Comparison of ENCODE assay signal across 24 mouse cellular contexts in genomic region chr1:56813506-56813905, GRCm38 (mm10).
DNase-seq lines count a peak whose midpoint lies in the region; ATAC-seq lines count a peak whose summit lies in the region.
"Had no signal": no experiment of that assay in that cellular context is flagged by ENCODE, and none has a peak within 500 bp of the region (broad histone marks: within the 10 kb centered on the region; RNA-seq: fewer than 3 reads in every experiment).

No protein-coding gene starts in this region.

- DNase-seq in kidney, adult 18-20 months: peak; percentile 32
- peak; percentile 35 to 53 for DNase-seq in kidney, adult 8-10 months
- DNase-seq in kidney, postnatal 14 days: no peak
- peak; percentile 23 to 63 for DNase-seq in kidney, postnatal 25 days
- peak; percentile 34 to 40 for DNase-seq in kidney, postnatal 36 days
- DNase-seq in cerebellum, adult 8-10 months: no peak
- DNase-seq: adrenal gland, adult 8-10 months; adrenal gland, postnatal 14 days; adrenal gland, postnatal 36 days; cerebellum, adult 11-12 months; cerebellum, adult 2 months; cerebellum, adult 9-11 months; cerebellum, postnatal 14 days; cerebellum, postnatal 36 days; embryo, embryonic 11 days had no signal

- H3K4me1 ChIP-seq in kidney, embryonic 14.5 days (ENCODE audit: control insufficient read depth, insufficient read depth, low read length): no peaks in the 10 kb centered on the region
- no peaks in the 10 kb centered on the region for H3K4me1 ChIP-seq in kidney, embryonic 15.5 days
- H3K4me1 ChIP-seq: embryonic facial prominence, embryonic 15.5 days; forebrain, embryonic 10.5 days; forebrain, embryonic 12.5 days had no signal

- no peak overlapping the region for H3K4me2 ChIP-seq in kidney, embryonic 14.5 days (replicated peaks; ENCODE audit: low read depth, low read length)
- no peak overlapping the region for H3K4me2 ChIP-seq in kidney, embryonic 15.5 days
- H3K4me2 ChIP-seq: embryonic facial prominence, embryonic 13.5 days; embryonic facial prominence, embryonic 15.5 days; forebrain, embryonic 12.5 days had no signal

- H3K4me3 ChIP-seq in kidney, embryonic 14.5 days (ENCODE audit: low read length): no peak overlapping the region
- no peak overlapping the region for H3K4me3 ChIP-seq in kidney, embryonic 15.5 days (replicated peaks)
- H3K4me3 ChIP-seq: embryonic facial prominence, embryonic 13.5 days; embryonic facial prominence, embryonic 15.5 days; erythroblast, embryonic 14.5 days; forebrain, embryonic 10.5 days; forebrain, embryonic 12.5 days had no signal

- H3K36me3 ChIP-seq in kidney, embryonic 14.5 days (ENCODE audit: control insufficient read depth, insufficient read depth, low read length): no peaks in the 10 kb centered on the region
- H3K36me3 ChIP-seq in kidney, embryonic 15.5 days: no peaks in the 10 kb centered on the region
- H3K36me3 ChIP-seq: embryonic facial prominence, embryonic 13.5 days; embryonic facial prominence, embryonic 15.5 days; forebrain, embryonic 10.5 days; forebrain, embryonic 12.5 days had no signal

- no peaks in the 10 kb centered on the region for H3K27me3 ChIP-seq in kidney, embryonic 14.5 days (ENCODE audit: control insufficient read depth, insufficient read depth, low read length)
- no peaks in the 10 kb centered on the region for H3K27me3 ChIP-seq in kidney, embryonic 15.5 days
- H3K27me3 ChIP-seq: embryonic facial prominence, embryonic 15.5 days; forebrain, embryonic 12.5 days had no signal

- no peak overlapping the region for H3K27ac ChIP-seq in kidney, embryonic 14.5 days (ENCODE audit: low read depth, low read length)
- no peak overlapping the region for H3K27ac ChIP-seq in kidney, embryonic 15.5 days
- H3K27ac ChIP-seq: embryonic facial prominence, embryonic 13.5 days; embryonic facial prominence, embryonic 15.5 days; forebrain, embryonic 10.5 days; forebrain, embryonic 12.5 days had no signal

- H3K9ac ChIP-seq in kidney, embryonic 14.5 days (ENCODE audit: low read depth, low read length): no peak overlapping the region
- H3K9ac ChIP-seq in kidney, embryonic 15.5 days: no peak overlapping the region
- H3K9ac ChIP-seq: embryonic facial prominence, embryonic 13.5 days; embryonic facial prominence, embryonic 15.5 days; forebrain, embryonic 12.5 days had no signal

- H3K9me3 ChIP-seq in kidney, embryonic 14.5 days (ENCODE audit: control insufficient read depth, low read length): no peaks in the 10 kb centered on the region
- no peaks in the 10 kb centered on the region for H3K9me3 ChIP-seq in kidney, embryonic 15.5 days (replicated peaks)
- H3K9me3 ChIP-seq: embryonic facial prominence, embryonic 13.5 days; embryonic facial prominence, embryonic 15.5 days; forebrain, embryonic 10.5 days; forebrain, embryonic 12.5 days had no signal

- ATAC-seq in kidney, embryonic 14.5 days (ENCODE audit: low FRiP score, low TSS enrichment): no peak
- no peak for ATAC-seq in kidney, embryonic 15.5 days (replicated peaks; ENCODE audit: low FRiP score)
- ATAC-seq: forebrain, embryonic 14.5 days; forebrain, embryonic 16.5 days had no signal

Comparison
In these comparisons a context has a peak if more than half of its experiments do, and no peak if none do; other contexts are left out.
1. DNase-seq: peak in kidney, adult 18-20 months (single experiment), kidney, adult 8-10 months (2 of 2), kidney, postnatal 25 days (2 of 2) and kidney, postnatal 36 days (2 of 2); none in kidney, postnatal 14 days (single experiment) and cerebellum, adult 8-10 months (single experiment).